Mouse (Mus musculus) hindbrain, embryonic 16.5 days (tissue): ENCODE measurements around the gene Spns3. TPM values are rescaled to one million over a fixed set of nuclear protein-coding genes. Genes with fewer than 3 reads are reported as not detected.

Experiments
- ATAC-seq: fragments of 200-750 bp; cut with Nextera tagmentation; 2 replicates; pipeline ENCODE4 v1.8.0; 2017; ENCODE audit warnings: moderate TSS enrichment, moderate library complexity
- H3K27ac ChIP-seq: fragments of 300-500 bp; sonication (generic); 2 replicates; pipeline ENCODE4 v1.5.1; 2014; ENCODE audit warnings: low read depth, mild to moderate bottlenecking, control low read depth, low read length, moderate library complexity
- H3K27me3 ChIP-seq: fragments of 300-500 bp; sonication (generic); replicated peaks from 2 replicates; pipeline ENCODE4 v1.6.1; 2014; ENCODE audit warnings: low read length; ENCODE audit not compliant: control insufficient read depth, insufficient read depth
- H3K36me3 ChIP-seq: fragments of 300-500 bp; sonication (generic); 2 replicates; pipeline ENCODE4 v1.6.1; 2014; ENCODE audit warnings: mild to moderate bottlenecking, low read length, moderate library complexity, mixed read lengths; ENCODE audit not compliant: control insufficient read depth, insufficient read depth
- H3K4me1 ChIP-seq: fragments of 300-500 bp; sonication (generic); 2 replicates; pipeline ENCODE4 v1.6.1; 2014; ENCODE audit warnings: low read depth, low read length; ENCODE audit not compliant: control insufficient read depth, insufficient read depth
- H3K4me2 ChIP-seq: fragments of 300-500 bp; sonication (generic); 2 replicates; pipeline ENCODE4 v1.6.1; 2014; ENCODE audit warnings: mild to moderate bottlenecking, low read length, control low read depth, moderate library complexity
- H3K4me3 ChIP-seq: fragments of 300-500 bp; sonication (generic); 2 replicates; pipeline ENCODE4 v1.5.1; 2014; ENCODE audit warnings: mild to moderate bottlenecking, low read length, control low read depth, moderate library complexity
- H3K9ac ChIP-seq: fragments of 300-500 bp; sonication (generic); 2 replicates; pipeline ENCODE4 v1.6.1; 2014; ENCODE audit warnings: low read depth, mild to moderate bottlenecking, control low read depth, low read length, moderate library complexity
- H3K9me3 ChIP-seq: fragments of 300-500 bp; sonication (generic); 2 replicates; pipeline ENCODE4 v1.6.1; 2014; ENCODE audit warnings: mild to moderate bottlenecking, low read length, moderate library complexity; ENCODE audit not compliant: control insufficient read depth
- WGBS: fragments of 180-500 bp; shearing (Covaris S2); extraction: QIAGEN DNeasy Blood & Tissue Kit; methylation state at CpG from one replicate; pipeline ENCODE4 v1.1.7; 2014; 5-methylcytosine and 5-hydroxymethylcytosine counted together
- polyA plus RNA-seq: library from polyadenylated mRNA; unstranded; fragments of >200 nt; fragmentation: Nextera tagmentation; extraction: Ambion mirVana; gene quantifications from 2 replicates; pipeline ENCODE4 v1.2.1, GENCODE M21; 2015

Spns3 gene
- polyA plus RNA-seq, 1 experiment from 2014 or later: not detected

GRCm38 (mm10) chr11:72526190-72526589, 24.1 kb downstream of the Spns3 start:
- Histone ChIP-seq H3K36me3 (no peaks in the 10 kb centered on the region), H3K4me3 (no peak overlapping the region), H3K4me2 (no peak overlapping the region), H3K9ac (no peak overlapping the region), H3K27me3 (no peaks in the 10 kb centered on the region), H3K27ac (no peak overlapping the region), H3K4me1 (no peaks in the 10 kb centered on the region), H3K9me3 (no peaks in the 10 kb centered on the region)
- no peak for ATAC-seq
- WGBS: 80% methylated on average over 4 of the region's 4 CpGs

DNA sequence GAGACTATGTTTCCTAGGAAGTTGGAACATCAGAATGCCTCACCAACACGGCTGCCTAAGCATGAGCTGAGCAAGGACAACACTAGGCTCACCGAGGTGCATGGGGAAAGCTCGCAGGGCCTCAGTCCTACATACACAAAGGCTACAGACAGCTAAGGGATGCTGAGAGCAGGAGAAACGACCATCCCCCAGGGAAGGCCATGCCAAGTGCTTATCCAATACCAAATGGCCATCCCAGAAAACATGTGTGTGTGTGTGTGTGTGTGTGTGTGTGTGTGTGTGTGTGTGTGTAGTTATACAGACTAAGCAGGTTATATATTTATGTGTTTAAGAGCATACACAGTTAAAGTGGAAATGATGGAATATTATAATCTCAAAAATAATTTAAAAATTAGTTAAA, 26.6 kb downstream of the Spns3 start:
- Histone ChIP-seq H3K36me3 (no peaks in the 10 kb centered on the region), H3K27ac (no peak overlapping the region), H3K9ac (no peak overlapping the region), H3K4me3 (no peak overlapping the region), H3K4me1 (no peaks in the 10 kb centered on the region), H3K27me3 (no peaks in the 10 kb centered on the region), H3K4me2 (no peak overlapping the region), H3K9me3 (no peaks in the 10 kb centered on the region)
- ATAC-seq: no peak
- WGBS: 33% methylated on average over 4 of the region's 4 CpGs

DNA sequence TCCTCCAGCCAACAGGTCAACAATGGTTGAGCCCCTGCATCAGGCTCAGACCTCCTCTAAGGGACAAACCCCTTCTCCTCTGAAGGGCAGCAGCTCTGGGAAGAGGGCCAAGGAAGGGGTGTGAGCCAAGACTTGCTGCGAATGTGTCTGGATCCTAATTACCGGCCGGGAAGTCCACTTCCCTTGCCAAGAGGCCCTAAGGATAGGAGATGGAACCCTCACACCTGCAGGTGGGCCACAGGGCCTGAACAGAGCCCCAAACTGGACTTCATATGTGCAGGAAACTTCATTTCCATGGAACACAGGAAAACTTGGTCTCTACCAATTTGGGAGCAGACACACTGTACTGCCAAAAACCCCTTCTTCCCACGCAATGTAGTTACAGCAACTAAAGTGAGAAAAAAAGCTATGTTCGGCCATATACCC, 27.7 kb downstream of the Spns3 start:
- H3K4me2 ChIP-seq: no peak overlapping the region
- H3K27ac ChIP-seq: no peak overlapping the region
- H3K36me3 ChIP-seq: no peaks in the 10 kb centered on the region
- no peak overlapping the region for H3K9ac ChIP-seq
- peak; percentile 58; the same call in 1 of the 2 replicates for ATAC-seq
- H3K9me3 ChIP-seq: no peaks in the 10 kb centered on the region
- no peak overlapping the region for H3K4me3 ChIP-seq
- H3K27me3 ChIP-seq: no peaks in the 10 kb centered on the region
- H3K4me1 ChIP-seq: no peaks in the 10 kb centered on the region
- WGBS: 51% methylated on average over 5 of the region's 5 CpGs

DNA sequence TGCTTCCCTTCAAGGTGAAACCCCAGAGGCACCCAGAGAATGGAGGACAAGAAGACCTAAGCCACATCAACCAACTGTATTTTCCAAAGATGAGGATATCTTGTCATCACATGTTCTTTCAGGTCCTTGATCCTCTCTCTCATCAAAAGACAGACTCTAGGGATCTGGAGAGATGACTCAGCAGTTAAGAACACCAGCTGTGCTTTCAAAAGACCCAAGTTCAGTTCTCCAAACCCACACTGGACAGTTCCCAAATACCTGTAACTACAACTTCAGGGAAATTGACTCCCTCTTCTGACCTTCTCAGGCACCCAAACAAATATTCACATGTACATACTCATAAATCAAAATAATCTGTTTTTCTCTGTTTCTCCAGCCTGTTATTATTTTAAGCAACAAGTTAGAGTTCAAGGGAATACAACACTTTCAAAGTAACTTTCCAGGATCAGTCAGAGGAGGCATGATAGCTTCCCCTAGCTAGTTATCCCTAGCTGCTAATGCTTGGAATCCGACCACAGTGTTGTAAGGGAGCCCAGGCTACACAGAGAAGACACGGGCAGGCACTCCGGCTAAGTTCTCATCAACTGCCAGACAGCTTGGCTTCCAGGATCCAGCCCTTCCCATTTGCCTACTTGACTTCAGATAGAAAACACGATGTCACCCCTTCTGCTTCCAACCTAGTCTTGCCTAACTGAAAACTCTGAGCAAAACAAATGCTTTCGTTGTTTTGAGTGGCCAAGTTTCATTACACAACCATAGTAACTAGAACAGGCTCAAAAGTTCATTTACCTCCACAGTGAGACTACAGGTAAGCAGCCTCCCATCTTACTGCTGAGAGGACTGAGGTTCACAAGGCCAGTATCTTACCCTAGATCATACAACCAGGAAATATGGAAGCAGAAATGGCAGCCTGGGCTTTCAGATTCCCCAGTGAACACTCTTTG, 28.4 kb downstream of the Spns3 start:
- no peak for ATAC-seq
- Histone ChIP-seq H3K9me3 (no peaks in the 10 kb centered on the region), H3K9ac (no peak overlapping the region), H3K4me2 (no peak overlapping the region), H3K4me3 (no peak overlapping the region), H3K36me3 (no peaks in the 10 kb centered on the region), H3K27me3 (no peaks in the 10 kb centered on the region), H3K27ac (no peak overlapping the region), H3K4me1 (no peaks in the 10 kb centered on the region)
- WGBS: 83% methylated on average over 5 of the region's 5 CpGs

- Histone ChIP-seq H3K4me3 (no peak overlapping the region), H3K9me3 (no peaks in the 10 kb centered on the region), H3K27ac (no peak overlapping the region), H3K27me3 (no peaks in the 10 kb centered on the region), H3K4me1 (no peaks in the 10 kb centered on the region), H3K36me3 (no peaks in the 10 kb centered on the region), H3K9ac (no peak overlapping the region), H3K4me2 (no peak overlapping the region)
- 79% methylated on average over 3 of the region's 3 CpGs for WGBS
- no peak for ATAC-seq
Observed at GRCm38 (mm10) chr11:72519895-72520294, 30.4 kb downstream of the Spns3 start.

GRCm38 (mm10) chr11:72519189-72519588, 31.1 kb downstream of the Spns3 start:
- Histone ChIP-seq H3K9ac (no peak overlapping the region), H3K4me1 (no peaks in the 10 kb centered on the region), H3K27ac (no peak overlapping the region), H3K4me2 (no peak overlapping the region), H3K9me3 (no peaks in the 10 kb centered on the region), H3K4me3 (no peak overlapping the region), H3K36me3 (no peaks in the 10 kb centered on the region), H3K27me3 (no peaks in the 10 kb centered on the region)
- no peak for ATAC-seq
- WGBS: 73% methylated on average over 4 of the region's 4 CpGs

GRCm38 (mm10) chr11:72518449-72518848, 31.9 kb downstream of the Spns3 start:
- Histone ChIP-seq H3K27ac (no peak overlapping the region), H3K4me2 (no peak overlapping the region), H3K4me1 (no peaks in the 10 kb centered on the region), H3K36me3 (no peaks in the 10 kb centered on the region), H3K4me3 (no peak overlapping the region), H3K27me3 (no peaks in the 10 kb centered on the region), H3K9ac (no peak overlapping the region), H3K9me3 (no peaks in the 10 kb centered on the region)
- 80% methylated on average over 2 of the region's 2 CpGs for WGBS
- no peak for ATAC-seq

- Histone ChIP-seq H3K9me3 (no peaks in the 10 kb centered on the region), H3K27me3 (no peaks in the 10 kb centered on the region), H3K9ac (no peak overlapping the region), H3K36me3 (no peaks in the 10 kb centered on the region), H3K4me1 (no peaks in the 10 kb centered on the region), H3K4me2 (no peak overlapping the region), H3K4me3 (no peak overlapping the region), H3K27ac (no peak overlapping the region)
- 51% methylated on average over 3 of the region's 3 CpGs for WGBS
- no peak for ATAC-seq
Observed at GRCm38 (mm10) chr11:72514967-72515366, 35.3 kb downstream of the Spns3 start.

GRCm38 (mm10) chr11:72508651-72509050, 41.7 kb downstream of the Spns3 start:
- WGBS: 91% methylated on average over 5 of the region's 5 CpGs
- Histone ChIP-seq H3K27me3 (no peaks in the 10 kb centered on the region), H3K36me3 (no peaks in the 10 kb centered on the region), H3K4me2 (no peak overlapping the region), H3K4me1 (no peaks in the 10 kb centered on the region), H3K9ac (no peak overlapping the region), H3K27ac (no peak overlapping the region), H3K4me3 (no peak overlapping the region), H3K9me3 (no peaks in the 10 kb centered on the region)
- ATAC-seq: no peak
